25 mouse cellular contexts compared by ENCODE assay signal in genomic region chr13:16619755-16620154, GRCm38 (mm10).
"Had no signal": no experiment of that assay in that cellular context is flagged by ENCODE, and none has a peak within 500 bp of the region (broad histone marks: within the 10 kb centered on the region; RNA-seq: fewer than 3 reads in every experiment).

No protein-coding gene starts in this region.

- DNase-seq: gastrocnemius, postnatal 14 days; gastrocnemius, postnatal 36 days; heart, adult 18-20 months; heart, postnatal 14 days; heart, postnatal 36 days; kidney, adult 11 months; kidney, adult 2 months; kidney, adult 9 months; kidney, postnatal 14 days; kidney, postnatal 36 days; layer of hippocampus, adult 9-11 months; layer of hippocampus, postnatal 36 days; lung, adult 18-20 months had no signal

- H3K9ac ChIP-seq: heart, embryonic 13.5 days; heart, embryonic 15.5 days; hindbrain, embryonic 13.5 days; kidney, embryonic 15.5 days; limb, embryonic 13.5 days; limb, embryonic 15.5 days; liver, embryonic 12.5 days; liver, embryonic 14.5 days had no signal

- H3K4me3 ChIP-seq: heart, embryonic 10.5 days; heart, embryonic 13.5 days; heart, embryonic 15.5 days; hindbrain, embryonic 13.5 days; kidney, embryonic 15.5 days; limb, embryonic 13.5 days; limb, embryonic 15.5 days; liver, embryonic 12.5 days had no signal

- H3K27me3 ChIP-seq: heart, embryonic 13.5 days; heart, embryonic 15.5 days; hindbrain, embryonic 13.5 days; kidney, embryonic 15.5 days; limb, embryonic 13.5 days; limb, embryonic 15.5 days; liver, embryonic 12.5 days had no signal

- ATAC-seq: hindbrain, embryonic 16.5 days; intestine, embryonic 16.5 days; liver, embryonic 12.5 days had no signal

- H3K4me1 ChIP-seq: heart, embryonic 10.5 days; heart, embryonic 13.5 days; heart, embryonic 15.5 days; hindbrain, embryonic 13.5 days; kidney, embryonic 15.5 days; limb, embryonic 13.5 days; limb, embryonic 15.5 days; liver, embryonic 12.5 days had no signal

- H3K9me3 ChIP-seq: heart, embryonic 10.5 days; heart, embryonic 13.5 days; heart, embryonic 15.5 days; hindbrain, embryonic 13.5 days; kidney, embryonic 15.5 days; limb, embryonic 13.5 days; limb, embryonic 15.5 days; liver, embryonic 12.5 days had no signal

- H3K4me2 ChIP-seq: heart, embryonic 13.5 days; heart, embryonic 15.5 days; hindbrain, embryonic 13.5 days; kidney, embryonic 15.5 days; limb, embryonic 13.5 days; limb, embryonic 15.5 days; liver, embryonic 12.5 days had no signal

- H3K36me3 ChIP-seq: heart, embryonic 10.5 days; heart, embryonic 13.5 days; heart, embryonic 15.5 days; hindbrain, embryonic 13.5 days; kidney, embryonic 15.5 days; limb, embryonic 13.5 days; limb, embryonic 15.5 days; liver, embryonic 12.5 days had no signal

- H3K27ac ChIP-seq: heart, embryonic 10.5 days; heart, embryonic 13.5 days; heart, embryonic 15.5 days; hindbrain, embryonic 13.5 days; kidney, embryonic 15.5 days; kidney, postnatal 0 days; limb, embryonic 13.5 days; limb, embryonic 15.5 days; liver, embryonic 12.5 days; liver, embryonic 14.5 days had no signal
